Mouse (Mus musculus): ENCODE measurements at regions not wholly inside any gene's neighbourhood (a gene's known extent, or its start where the extent isn't known, plus 50 kb on each side); places are given as distances from the start of the nearest gene placed in this dataset.
"Not testable (repeated sequence)": the region's sequence is repeated elsewhere in the genome, so short reads cannot be mapped to it uniquely, and the experiment has no call there.

DNA sequence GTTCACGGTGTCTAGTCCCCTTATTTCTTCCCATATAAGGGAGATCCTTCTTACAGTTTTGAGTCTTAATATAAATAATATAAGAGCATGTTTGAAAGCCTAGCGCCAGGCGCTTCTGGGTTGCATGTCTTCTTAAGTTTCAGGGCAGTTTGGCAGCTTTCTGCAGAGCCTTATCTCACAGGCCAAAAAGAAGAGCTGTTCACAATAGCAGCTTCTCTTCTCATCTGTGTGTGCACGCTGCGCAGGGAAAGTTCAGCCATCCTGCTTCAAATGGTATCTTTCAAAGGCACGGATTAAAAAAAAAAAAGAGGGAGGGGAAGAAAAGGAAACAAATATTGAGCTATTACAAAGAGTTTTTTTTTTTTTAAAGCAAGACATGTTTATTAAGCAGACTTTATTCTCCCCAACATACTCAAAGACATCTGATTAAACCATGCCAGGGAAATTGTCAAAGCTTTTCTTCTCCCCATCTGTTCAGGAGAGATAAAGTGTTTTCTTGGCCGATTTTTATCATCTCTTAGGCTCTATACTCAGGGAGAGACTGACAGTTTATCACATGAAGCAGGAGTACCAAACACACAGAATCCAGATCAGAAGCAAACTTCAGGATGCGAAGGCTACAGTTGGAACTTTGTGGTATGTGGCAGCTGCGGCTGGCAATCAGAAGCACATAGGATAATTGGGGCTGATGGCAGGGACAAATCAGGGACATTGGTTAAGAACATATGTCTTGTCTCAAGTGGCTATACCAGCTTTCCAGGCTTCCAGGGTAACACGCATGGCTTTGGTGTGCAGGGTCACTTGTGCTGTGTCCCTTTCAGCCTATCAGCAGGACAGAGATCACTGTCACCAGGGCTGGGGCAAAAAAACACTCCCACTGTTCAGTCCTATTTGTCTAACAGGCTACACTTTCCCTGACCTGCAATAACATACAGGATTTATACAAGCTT is 206.9 kb upstream of the Pfkp start:
- no peak for ATAC-seq (replicated peaks; ENCODE audit: poor library complexity, severe bottlenecking)

DNA sequence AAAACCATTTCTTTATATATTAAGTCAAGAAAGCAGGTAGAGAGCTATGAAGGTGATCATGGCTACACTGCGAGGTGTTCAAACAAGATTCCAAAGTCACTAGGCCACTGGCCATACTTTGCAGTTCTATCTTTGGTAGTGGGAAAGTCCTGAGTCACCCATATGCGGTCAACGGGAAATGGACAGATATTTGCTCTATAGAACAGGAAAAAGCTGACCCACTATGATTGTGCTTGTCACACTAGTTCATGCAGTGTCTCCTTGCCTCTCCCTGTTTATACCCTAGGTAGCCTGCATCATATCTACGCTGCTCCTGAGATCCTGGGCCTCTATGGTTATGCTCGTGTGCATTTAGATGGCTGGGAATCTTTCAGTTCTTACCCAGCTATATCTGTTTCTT is 188.9 kb upstream of the Pfkp start:
- no peak; the same call in 1 of the 2 replicates for ATAC-seq (replicated peaks; ENCODE audit: poor library complexity, severe bottlenecking)

DNA sequence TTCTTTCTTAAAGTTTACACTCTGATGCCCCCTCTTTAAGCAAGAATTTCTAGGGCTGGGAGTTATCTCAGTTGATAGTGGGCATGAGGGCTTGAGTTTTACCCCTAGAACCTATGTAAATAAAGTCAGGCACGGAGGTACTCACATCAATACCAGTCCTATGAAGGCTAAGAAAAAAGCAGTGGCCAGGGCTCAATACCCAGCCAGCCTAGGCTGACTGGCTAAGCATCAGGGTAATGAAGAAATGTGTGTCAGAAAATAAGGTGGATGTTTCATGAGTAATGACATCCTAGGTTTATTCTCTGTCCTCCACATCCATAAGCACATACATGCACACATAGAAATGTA is 188.5 kb upstream of the Pfkp start:
- 0 out of 2 replicates have a peak, but pooled peaks have one; percentile 25 for ATAC-seq (replicated peaks; ENCODE audit: poor library complexity, severe bottlenecking)

DNA sequence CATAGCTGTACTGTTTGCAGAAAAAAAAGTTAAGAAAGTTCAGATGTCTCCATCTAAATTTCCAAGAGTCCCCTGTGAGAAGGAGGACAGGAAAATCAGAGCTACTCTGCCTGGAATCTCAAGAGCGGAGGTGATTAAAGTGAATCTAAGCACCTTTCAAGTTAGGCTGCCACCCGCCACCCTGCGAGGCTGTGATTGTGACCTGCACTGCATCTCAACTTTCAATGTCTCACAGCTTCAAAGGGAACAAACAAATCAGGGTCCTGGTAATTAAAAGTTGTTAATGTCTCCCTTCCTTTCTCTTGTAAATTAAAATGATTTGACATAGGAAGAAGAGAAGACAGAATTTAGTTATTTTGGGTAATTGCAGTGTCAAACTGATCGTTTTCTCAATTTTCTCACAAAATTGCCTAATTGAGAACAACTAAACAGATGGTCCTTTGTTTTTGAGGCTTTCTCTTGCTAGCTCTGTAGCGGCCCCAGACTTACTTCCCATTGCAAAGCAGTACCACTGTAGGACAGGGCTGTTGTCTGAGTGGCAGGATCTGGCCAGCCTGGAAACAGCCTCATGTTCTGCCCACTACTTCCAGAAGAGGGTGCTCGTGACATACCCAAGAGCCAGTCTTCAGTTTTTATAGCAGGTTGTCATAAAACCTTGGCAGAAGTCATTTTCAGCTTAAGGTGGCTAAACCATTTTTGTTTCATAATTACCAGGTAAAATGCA is 187.9 kb upstream of the Pfkp start:
- peak; percentile 98 for ATAC-seq (replicated peaks; ENCODE audit: poor library complexity, severe bottlenecking)

DNA sequence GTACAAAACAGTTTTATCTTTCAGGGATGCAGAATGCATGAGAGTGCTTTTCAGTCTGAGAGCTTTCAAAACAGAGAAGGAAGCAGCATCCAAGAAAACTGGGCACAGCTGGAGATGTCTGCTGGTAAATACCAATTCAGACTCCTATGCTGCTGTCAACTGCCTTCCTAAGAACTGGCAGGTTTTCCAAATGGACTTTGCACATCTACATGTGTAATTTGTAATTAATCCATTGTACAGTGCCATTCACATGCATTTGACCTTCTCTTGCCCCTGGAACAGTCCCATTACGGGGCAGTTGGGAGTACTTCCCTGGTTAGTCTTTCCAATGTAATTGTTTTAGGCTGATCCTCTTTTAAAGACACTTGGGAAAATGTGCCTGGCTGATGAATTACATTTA is 181.3 kb upstream of the Pfkp start:
- no peak for ATAC-seq (replicated peaks; ENCODE audit: poor library complexity, severe bottlenecking)

DNA sequence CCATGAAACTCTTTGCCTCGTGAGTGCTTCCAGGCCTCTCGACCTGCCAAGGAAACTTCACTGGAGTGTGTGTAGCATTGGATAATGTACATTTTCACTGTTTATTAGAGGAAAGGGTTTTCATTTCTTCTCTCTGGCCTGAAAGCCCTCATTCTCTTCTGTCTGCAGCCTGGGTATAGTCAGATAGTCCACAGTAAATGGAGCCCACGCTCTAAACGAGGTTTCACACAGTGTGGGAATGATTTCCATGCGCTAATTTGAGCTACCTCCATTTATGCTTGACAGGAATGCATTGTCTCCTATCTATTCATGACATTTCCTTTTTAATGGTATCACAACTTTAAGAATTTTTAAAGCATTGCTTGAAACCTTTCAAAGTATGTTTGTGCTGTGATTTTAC is 180.8 kb upstream of the Pfkp start:
- no peak for ATAC-seq (replicated peaks; ENCODE audit: poor library complexity, severe bottlenecking)

DNA sequence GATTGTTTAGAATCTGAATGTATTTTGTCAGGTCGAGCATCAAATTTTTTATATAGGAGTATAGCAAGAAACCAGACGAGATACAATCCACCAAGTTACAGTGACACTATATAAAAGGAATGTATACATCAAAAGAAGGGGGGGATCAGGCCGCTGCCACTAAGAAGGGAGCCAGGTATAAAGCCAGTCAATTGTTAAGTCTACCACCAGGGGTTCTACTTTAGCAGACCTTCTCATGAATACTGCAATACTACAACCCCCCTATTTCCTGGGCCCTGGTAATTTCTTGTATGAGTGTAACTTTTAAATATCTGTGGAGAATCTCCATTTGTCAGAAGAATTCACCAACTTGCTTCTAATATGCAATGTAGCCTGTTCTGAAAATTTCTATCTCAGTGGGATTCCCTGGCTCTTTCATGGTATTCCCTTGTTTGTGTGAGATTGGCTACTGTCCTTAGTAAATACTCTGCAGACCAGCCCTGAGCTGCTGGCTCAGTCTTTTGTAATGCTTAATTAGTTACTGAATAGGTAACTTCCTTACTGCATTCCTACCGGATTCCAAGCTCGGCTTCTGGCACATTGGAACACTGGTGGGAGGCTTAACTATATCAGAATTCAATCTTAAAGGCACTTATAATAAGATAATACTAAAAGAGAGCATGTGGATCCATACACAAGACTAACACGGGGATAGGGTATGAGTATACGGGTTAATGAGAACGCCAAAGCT is 180.2 kb upstream of the Pfkp start:
- not testable (repeated sequence) for ATAC-seq (replicated peaks; ENCODE audit: poor library complexity, severe bottlenecking)

DNA sequence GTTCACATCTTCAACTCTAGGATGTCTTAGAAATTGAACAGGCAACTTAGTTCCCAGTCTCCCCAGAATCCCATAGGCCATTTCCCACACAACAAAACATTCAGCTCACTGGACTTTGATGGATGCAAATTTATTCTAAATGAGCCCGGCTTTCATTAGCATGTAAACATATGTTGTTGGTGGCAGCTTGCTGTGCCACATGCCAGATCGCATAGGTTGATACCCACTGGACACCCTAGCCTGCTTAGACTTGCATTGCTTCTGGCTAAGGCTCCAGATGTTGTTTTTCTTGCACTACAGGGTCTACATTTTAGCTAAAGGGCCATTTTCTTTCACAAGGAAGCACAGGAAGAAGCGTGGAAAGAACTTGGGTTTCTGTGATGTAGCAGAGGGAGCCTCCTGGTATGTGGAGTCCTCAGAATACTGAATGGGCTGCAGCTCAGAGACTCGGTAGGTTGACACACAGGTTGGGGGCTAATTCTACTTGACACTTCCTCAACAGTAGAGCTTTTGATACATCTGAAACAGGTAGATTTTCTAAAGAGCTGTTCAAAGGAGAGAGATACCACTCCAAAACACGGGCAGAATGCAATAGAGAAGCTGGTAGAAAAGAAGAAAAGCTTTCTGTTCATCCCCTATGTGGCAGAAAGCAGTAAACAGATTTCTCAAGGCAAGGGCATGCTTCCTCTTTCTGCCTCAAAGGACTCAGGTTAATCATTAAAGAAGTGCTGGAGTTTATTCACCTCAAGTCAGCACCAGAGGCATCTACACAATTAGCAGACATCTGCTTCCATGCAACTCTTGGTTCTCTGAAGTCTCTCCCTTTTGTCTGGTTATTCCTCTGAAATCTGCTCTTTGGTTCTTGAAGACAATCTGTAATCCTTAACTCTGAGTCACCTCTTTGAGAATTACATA is 153.9 kb upstream of the Pfkp start:
- ATAC-seq (replicated peaks; ENCODE audit: poor library complexity, severe bottlenecking), result no peak

DNA sequence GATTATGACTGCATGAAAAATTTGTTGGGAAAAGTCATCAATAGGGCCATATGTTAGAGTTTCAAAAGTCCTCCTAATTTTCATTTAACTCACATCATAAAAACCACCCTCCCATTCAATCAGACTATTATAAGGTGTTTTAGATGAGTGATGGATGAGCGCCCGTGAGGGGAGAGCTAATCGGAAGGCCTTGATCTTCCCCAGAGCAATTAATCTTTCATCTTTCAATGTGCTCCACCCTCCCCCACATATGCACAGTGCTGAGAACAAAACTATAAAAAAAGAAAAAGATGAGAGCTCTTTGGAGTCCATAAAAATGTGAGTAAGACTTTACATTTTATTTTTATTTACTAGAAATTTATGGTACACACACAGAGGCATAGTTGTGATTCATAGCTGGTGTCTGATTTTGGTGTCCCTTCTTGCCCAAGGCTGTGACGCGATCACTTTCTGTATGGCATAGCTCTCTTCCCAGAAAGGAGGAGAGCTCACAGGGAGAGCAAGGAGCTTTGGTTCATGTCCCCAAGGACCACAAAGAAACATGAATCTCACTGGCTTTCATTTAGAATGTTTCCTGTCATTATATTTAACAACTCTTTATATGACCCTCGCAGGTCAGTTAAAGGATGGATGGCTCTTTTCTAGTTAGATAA is 119.5 kb upstream of the Pfkp start:
- ATAC-seq (replicated peaks; ENCODE audit: poor library complexity, severe bottlenecking), result no peak

DNA sequence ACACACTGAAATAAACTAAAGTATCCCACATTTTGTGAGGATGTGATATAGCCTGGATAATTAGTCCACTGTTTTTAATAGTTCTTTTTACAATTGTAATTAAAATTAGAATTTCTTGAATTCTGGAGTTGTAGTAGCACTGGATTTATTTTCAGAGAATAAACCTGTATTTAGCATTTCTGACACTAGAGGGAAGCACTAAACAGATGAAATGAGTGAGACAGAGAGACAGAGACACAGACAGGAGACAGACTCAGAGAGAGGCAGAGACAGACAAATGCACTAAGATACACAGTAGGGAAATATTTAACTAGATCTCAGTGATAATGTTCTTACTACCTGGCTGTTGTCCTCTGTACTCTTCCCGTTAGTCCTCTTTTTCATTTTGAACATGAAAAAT is 108.6 kb upstream of the Pfkp start:
- ATAC-seq (replicated peaks; ENCODE audit: poor library complexity, severe bottlenecking), result no peak

DNA sequence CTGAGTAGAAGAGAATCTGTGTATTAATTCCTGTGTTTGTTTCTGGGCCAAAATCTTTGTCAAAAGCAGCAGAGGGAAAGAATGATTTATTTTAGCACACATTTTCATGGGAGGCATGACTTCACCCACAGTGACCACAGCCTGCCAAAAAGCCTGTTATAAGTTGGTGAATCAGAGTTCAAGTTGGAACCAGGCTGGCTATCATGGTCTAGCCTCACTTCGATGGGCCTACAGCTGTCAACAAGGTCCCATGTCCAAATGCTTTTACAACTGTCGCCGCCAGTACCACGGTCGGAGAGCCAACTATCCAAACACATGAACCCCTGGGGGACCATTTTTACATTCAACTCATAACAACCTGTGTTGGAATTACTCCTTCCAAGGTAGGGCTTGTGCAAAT is 103.0 kb upstream of the Pfkp start:
- no peak for ATAC-seq (replicated peaks; ENCODE audit: poor library complexity, severe bottlenecking)

DNA sequence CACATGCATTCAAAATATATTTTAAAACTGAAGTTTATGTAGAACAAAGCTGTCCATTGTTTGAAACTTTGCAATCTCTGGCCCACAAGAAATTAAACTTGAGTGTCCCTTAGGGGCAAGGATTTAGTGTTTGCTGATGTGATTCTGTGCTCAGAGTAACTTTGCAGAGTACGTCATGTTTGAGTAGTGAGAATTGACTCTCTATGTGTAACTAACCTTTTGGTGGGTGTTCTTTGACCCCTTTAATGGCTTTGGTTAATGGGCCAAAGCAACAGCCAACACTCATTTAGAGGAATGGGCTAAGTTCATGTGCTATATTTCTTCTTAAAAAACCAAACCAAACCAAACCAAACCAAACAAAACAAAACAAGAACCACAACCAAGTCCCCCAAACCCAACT is 102.6 kb upstream of the Pfkp start:
- no peak for ATAC-seq (replicated peaks; ENCODE audit: poor library complexity, severe bottlenecking)

DNA sequence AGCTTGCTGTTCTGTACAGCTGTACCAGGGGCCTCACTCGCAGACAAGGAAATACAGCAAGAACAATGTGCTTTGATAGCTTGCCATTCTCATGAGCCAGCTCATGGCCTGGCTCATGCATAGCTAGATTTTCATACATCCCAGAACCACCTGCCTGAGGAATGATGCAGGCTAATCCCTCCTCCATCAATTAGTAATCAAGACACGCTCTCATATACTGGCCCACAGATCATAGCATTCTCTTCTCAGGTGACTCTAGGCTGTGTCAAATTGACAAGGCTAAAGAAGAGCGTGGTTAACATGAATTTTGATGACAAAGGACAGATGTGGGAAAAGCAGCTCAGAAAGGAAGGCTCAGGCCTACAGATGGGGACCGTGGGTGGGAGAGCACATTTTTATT is 93.3 kb upstream of the Pfkp start:
- no peak for ATAC-seq (replicated peaks; ENCODE audit: poor library complexity, severe bottlenecking)

DNA sequence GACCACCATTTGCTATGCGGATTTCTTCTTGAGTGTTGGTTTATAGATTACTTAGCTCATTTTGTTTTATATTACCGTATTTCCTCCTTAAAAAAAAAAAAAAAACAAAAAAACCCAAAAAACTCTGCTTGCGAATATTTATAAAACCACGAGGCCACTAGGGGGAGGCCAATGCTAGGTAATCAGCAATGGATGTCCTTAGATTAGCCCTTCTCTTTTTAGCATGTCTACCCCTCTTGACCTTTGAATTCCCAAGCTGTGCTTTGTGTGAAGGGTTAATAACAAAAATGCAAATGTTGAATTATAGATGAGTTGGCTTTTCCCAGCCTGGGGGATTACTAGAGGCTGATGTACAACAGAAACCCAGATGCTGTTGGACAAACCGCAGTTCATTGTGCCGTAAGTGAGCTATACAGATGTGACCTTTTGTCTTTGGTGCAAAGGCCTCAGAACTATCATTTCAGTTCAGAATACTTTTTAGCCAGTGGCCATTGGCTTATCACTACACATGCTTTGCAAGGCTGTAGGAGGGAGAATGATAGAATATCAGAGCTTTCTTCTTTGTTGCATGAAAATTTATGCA is 88.5 kb upstream of the Pfkp start:
- ATAC-seq (replicated peaks; ENCODE audit: poor library complexity, severe bottlenecking), result no peak
